Mouse (Mus musculus) layer of hippocampus, adult 11-12 months (tissue): ENCODE measurements around the gene Rps10.
A peak's percentile ranks its signal among the peaks of the same experiment; 100 is the strongest.

Experiments used
- DNase-seq: peaks from one replicate; pipeline ENCODE4 v3.0.0; 2022; ENCODE audit warnings: low spot score

Gene Rps10

DNA sequence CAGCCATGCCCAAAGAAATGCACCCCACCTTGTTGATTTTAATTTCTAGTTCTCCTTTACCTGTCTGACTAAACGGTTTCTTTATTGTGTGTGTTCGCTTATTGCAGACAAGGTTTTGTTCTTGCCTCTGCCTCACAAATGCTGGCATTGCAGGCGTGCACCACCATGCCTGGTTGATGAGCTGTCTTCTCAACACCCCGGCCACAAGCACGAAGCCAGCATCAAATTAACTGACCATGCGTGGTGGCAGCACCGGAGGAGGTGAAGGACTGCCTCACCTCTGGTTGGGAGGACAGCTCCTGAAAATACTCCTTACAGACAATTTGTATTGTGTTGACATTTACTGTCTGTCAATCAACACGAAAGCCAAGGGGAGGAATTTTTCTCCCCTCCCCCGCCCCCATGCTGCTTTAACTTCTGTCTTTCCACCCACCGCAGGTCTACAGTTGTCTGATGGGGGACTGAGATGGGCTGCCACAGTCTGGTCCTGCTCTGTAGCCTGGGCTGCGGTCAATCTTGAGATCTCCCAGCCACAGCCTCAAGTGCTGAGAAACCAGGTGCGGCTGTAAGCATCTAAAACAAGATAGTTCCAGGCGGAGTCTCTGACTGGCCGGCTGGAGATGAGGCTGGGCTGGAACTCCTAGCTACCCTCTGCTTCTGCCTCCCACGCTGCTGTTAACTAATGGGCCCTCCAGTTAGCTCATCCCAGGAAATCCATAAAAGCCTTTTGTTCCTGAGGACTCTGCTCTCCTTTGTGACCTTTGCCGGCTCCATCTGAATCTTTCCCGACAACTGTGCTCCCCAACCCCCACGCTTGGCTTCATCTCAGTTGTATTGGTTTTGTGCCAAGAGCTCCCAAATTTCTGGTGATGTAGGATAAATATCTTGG is at the start of gene Rps10:
Gene Rps10 (minus strand): TSS at position 538 of the 889 bp plus-strand sequence.
- DNase-seq = peak; percentile 35

DNA sequence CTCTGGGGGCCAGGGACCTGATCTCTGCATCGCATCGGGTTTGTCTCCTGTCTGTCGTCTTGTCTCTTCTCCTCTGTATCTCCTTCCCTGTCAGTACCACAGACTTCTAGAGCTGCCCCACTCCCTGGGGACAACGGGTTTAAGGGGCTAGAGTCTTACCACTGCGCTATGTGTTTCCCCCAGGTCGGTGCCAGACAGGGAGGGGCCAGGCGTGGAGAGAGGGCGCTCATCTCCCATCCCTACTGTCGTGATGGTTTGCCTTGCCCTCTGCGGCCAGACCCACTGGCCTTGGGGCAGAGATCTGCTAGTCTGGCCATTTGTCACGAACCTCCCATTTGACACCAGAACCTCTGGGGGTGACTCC is 49.1 kb upstream of the Rps10 start:
- DNase-seq = no peak

DNA sequence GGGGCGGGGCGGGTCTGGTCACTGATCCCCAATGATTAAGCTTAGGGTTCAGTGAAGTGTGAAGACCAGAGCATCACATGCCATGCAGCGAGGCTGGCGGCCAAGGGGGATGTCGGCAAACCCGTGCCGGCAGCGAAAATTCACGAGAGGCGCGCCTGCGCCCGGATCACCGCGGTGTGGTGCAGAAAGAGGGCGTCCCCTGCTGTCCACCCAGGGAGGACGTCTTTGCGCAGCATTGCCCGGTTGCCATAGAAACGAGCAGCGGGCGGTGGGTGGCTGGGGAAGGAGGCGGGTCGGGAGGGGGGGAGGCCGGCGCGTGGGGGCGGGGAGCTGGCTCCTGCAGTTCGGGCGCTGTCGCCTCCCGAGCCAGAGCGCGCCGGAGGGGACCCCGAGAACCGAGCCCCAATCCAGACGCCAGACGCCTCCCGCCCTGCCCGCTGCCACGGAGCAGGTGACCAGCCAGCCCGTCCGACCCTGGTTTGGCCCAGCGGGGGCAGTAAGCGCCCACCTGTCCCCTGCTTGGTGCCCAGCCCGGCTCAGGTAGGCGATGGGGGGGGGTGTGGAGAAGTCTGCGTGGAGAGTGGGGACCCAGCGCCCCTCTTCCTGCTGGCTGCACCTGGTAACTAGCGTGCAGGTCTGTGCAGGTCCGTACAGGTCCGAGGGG is 48.5 kb upstream of the Rps10 start:
- peak; percentile 88 for DNase-seq

- no peak for DNase-seq
These were observed 42.7 kb upstream of the Rps10 start for GRCm38 (mm10) chr17:27678924-27679813.

DNA sequence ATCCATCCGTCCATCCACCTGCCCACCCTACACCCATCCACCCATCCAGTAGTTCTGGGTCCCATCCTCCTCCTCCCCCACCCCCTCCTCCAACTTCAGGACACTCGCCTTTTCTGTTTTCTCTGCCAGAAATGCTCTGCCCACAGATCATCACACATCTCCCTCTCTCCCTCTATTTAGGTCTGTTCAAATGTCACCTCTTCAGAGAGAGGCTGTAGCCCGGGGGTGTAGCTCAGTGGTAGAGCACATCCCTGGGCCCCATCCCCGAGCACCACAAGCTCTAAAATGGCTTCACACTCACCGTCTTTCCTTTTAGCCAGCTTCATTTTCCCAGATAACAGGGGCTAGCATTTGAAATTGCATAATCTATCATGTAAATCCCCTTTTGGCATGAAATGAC is 41.3 kb upstream of the Rps10 start:
- no peak for DNase-seq

- DNase-seq = no peak
These were observed 39.8 kb upstream of the Rps10 start for GRCm38 (mm10) chr17:27676270-27676669.

DNA sequence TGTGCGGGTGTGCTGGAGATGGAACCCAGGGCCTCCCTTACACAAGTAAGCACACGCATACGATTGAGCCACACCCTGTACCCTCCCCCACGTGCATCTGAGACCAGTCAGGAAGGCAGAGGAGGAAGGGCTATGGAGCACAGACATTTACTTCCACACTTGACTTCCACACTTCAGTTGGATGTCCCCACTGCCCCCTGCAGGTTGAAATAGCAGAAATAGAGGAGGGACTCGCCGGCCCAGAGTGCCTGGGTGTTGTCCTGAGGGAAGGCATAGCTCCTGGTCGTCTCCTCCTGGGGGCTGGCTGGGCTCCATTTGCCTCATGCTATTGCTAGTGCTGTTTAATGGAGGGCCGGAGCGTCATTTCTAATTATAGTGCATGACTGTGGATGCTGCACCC is 39.0 kb upstream of the Rps10 start:
- DNase-seq = peak; percentile 48

DNA sequence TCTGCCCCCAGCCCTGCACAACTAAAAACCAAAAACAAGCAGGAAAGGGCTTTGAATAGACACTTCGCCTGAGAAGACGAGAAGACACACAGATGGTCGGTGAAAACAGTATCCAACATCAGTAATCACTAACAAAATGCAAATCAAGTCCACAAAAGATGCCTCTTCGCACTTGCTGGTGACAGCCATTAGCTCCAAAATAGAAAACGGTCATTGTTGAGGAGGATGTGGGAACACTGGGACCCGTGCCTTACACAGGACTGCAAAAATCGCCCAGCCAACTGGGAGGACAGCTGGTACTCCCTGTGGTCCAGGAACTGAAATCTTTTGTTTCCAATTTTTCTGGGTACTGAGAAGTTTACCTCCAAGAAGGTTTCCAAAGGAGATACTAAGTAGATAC is 37.5 kb upstream of the Rps10 start:
- no peak for DNase-seq

GRCm38 (mm10) chr17:27671720-27672119 is 35.3 kb upstream of the Rps10 start:
- no peak for DNase-seq

GRCm38 (mm10) chr17:27658767-27659166 is 22.3 kb upstream of the Rps10 start:
- DNase-seq = no peak

- DNase-seq = no peak
These were observed 20.7 kb upstream of the Rps10 start for GRCm38 (mm10) chr17:27657123-27657522.

DNA sequence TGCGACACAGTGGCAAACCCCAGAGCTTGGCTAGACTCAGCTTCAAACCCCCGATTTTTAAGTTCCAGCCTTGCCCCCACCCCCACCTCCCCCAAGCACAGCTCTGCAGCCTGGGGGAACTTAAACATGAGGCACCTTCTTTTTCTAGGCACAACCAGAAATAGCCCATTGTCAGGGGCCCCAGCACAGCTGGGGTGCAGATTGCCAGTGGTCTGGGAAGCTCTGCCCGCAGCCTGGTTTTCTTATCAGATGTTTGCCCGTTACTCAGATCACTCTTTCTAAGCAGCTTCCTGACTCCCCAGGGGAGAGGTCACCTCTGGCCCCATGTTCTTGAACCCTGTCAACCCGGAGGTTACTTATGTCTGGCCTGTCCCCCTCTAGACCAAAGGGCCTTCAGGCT is 19.9 kb upstream of the Rps10 start:
- no peak for DNase-seq

- DNase-seq = peak; percentile 84
These were observed 19.5 kb upstream of the Rps10 start for GRCm38 (mm10) chr17:27656011-27656399.

DNA sequence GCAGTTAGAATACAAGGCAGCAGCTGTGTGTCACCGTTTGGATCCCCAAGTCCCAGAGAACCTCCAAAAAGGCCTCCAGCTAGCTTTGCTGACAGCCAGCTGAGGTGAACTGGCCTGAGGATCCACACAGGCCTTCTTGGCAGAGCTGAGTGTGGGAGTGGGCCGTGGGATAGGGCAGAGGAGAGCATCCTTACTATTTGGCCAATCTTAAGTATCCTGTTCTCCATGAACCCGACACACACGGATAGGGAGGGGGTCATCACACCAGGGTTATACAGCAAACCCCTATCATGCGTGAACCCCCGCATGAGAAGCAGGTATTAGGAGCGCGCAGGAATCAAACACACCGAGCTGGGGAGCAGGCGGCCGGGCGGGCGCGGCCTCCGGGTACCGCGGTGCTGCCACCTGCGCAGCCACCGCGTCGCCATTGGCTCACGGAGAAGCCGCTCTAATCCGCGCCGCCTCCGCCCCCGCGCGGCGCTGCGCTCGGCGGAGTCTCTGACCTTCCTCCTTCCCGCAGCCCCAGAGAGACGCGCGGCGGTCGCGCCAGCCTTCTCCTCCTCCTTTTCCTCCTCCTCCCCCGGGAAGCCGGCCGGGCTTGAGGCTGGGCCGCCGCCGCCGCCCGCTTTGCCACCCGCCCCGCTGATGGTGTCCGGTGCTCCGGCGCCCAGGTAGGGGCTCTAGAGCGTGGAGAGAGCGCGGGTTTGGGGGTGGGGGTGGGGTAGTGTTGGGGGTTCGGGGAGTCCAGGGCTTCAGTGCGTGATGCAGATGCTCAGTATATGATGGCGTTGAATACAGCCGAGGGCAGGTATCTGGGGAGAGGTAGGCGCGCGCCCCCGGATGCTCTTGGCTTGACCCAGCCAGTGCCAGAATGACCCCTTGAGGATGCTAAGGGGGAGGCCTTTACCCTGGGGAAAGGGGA is 18.9 kb upstream of the Rps10 start, which contains the start of gene Pacsin1:
Gene Pacsin1 (plus strand): TSS at position 421 of the 922 bp plus-strand sequence.
- peak; percentile 77 for DNase-seq

- no peak for DNase-seq
These were observed 16.9 kb upstream of the Rps10 start for GRCm38 (mm10) chr17:27653253-27653959.

DNA sequence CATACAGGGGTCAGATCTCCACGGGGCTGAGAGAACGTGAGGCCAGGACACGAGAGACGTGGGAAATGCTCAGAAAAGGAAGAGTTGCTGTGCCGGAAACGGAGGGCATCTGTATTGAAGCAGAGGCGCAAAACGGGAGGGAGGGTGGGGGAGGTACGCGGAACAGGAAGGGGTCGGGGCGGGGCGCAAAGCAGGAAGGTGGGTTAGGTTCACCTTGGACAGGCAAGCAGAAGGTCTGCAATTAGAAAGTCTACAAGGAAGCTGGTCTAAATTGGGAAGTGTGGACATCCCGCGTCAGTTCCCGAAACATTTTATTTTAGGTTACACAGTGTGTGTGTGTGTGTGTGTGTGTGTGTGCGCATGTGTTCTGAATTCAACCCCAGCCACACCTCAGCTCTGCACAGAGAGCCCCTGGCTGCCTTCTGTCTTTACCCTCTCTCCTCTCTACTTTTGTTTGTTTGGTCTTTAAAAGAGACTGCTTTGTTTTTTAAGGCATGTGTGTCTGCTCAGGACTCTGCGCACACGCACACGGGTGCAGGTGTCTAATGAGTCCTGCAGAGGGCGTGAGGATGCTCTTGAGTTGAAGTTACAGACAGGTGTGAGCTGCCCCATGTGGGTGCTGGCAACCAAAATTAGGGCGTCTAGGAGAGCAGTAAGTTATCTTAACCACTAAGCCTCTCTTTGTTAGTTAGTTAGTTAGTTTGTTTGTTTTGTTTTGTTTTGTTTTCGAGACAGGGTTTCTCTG is 15.7 kb upstream of the Rps10 start:
- no peak for DNase-seq

DNA sequence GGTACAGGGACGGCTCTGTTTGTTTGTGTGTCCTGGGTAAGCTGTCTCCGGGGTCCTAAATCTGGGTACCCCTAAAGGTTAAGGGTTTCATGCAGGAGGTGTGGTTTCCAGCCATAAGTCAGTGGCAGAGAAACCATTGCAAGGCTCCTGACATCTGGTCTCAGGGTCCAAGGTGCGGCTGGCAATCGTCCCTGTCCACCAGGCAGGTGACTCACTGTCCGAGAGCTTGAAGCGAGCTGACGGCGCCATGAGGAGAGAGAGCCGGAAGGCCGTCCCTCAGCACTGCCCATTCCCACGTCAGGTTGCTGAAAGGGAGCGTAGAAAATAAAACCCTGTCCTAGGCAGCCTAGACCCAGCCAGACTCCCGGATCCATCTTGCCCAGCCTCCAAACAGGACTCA is 14.1 kb upstream of the Rps10 start:
- DNase-seq = no peak

DNA sequence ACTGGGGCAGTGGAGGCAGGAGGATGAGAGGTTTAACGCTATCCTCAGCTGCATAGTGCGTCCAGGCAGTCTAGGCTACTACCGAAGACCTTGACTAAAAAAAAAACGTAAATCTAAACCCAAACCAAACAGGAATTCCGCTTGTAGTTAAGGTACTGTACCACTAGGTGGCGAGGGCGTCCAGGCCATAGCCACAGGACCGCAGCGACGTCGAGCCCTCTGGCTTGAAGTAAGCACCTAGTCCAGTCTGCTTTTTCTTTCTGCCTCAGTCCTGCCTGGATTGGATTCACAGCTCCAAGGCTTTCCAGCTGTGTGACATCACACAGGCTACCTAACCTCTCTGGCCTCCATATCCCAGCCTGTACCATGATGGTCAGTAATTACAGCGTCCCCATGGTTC is 13.7 kb upstream of the Rps10 start:
- peak; percentile 64 for DNase-seq

- no peak for DNase-seq
These were observed 9.3 kb upstream of the Rps10 start for GRCm38 (mm10) chr17:27645807-27646206.

- no peak for DNase-seq
These were observed 8.1 kb upstream of the Rps10 start for GRCm38 (mm10) chr17:27644572-27644971.
